Mouse (Mus musculus) lung, postnatal 0 days (tissue): Measurements from ENCODE around the gene Erc2.

Source experiments
- CTCF ChIP-seq: IDR thresholded peaks from 2 replicates; pipeline ENCODE4 v1.5.1; 2016; ENCODE audit warnings: antibody characterized with exemption, mild to moderate bottlenecking
- EP300 ChIP-seq: IDR thresholded peaks from 2 replicates; pipeline ENCODE4 v1.6.1; 2016; ENCODE audit warnings: antibody characterized with exemption, mild to moderate bottlenecking, control low read depth

GRCm38 (mm10) chr14:28035013-28035412 is 412.8 kb downstream of the Erc2 start:
- TF ChIP-seq EP300 (no peak), CTCF (no peak)
